Mouse (Mus musculus) lung, embryonic 14.5 days (tissue): Measurements from ENCODE around the gene Acsl4. TPM values are rescaled to one million over a fixed set of nuclear protein-coding genes. Genes with fewer than 3 reads are reported as not detected.

ENCODE experiments used
- ATAC-seq: fragments of 200-750 bp; cut with Nextera tagmentation; 2 replicates; pipeline ENCODE4 v1.8.0; 2017; ENCODE audit warnings: mild to moderate bottlenecking, moderate TSS enrichment, moderate library complexity; ENCODE audit not compliant: insufficient read depth
- DNase-seq: peaks from one replicate; pipeline ENCODE4 v3.0.0-alpha.2; 2015
- H3K27ac ChIP-seq: fragments of 300-500 bp; sonication (generic); 2 replicates; pipeline ENCODE4 v1.5.1; 2014; ENCODE audit warnings: low read depth, mild to moderate bottlenecking, moderate library complexity
- H3K27me3 ChIP-seq: fragments of 300-500 bp; sonication (generic); 2 replicates; pipeline ENCODE4 v1.6.1; 2014; ENCODE audit warnings: low read length, control low read depth; ENCODE audit not compliant: insufficient read depth
- H3K36me3 ChIP-seq: fragments of 300-500 bp; sonication (generic); 2 replicates; pipeline ENCODE4 v1.6.1; 2014; ENCODE audit warnings: control low read depth; ENCODE audit not compliant: insufficient read depth
- H3K4me1 ChIP-seq: fragments of 300-500 bp; sonication (generic); 2 replicates; pipeline ENCODE4 v1.6.1; 2014; ENCODE audit warnings: antibody characterized with exemption, control low read depth; ENCODE audit not compliant: insufficient read depth
- H3K4me2 ChIP-seq: fragments of 300-500 bp; sonication (generic); 2 replicates; pipeline ENCODE4 v1.6.1; 2014; ENCODE audit warnings: mild to moderate bottlenecking
- H3K4me3 ChIP-seq: fragments of 300-500 bp; sonication (generic); 2 replicates; pipeline ENCODE4 v1.5.1; 2014; ENCODE audit warnings: low read depth, low read length
- H3K9ac ChIP-seq: fragments of 300-500 bp; sonication (generic); 2 replicates; pipeline ENCODE4 v1.6.1; 2014
- H3K9me3 ChIP-seq: fragments of 300-500 bp; sonication (generic); 2 replicates; pipeline ENCODE4 v1.6.1; 2016; ENCODE audit warnings: low read depth, low read length, control low read depth
- CTCF ChIP-seq: IDR thresholded peaks from 2 replicates; pipeline ENCODE4 v1.5.1; 2016; ENCODE audit warnings: antibody characterized with exemption, low read depth
- WGBS: fragments of 180-500 bp; shearing (Covaris S2); extraction: QIAGEN DNeasy Blood & Tissue Kit; methylation state at CpG from one replicate; pipeline ENCODE4 v1.1.7; 2014; 5-methylcytosine and 5-hydroxymethylcytosine counted together
- polyA plus RNA-seq: library from polyadenylated mRNA; unstranded; fragments of >200 nt; fragmentation: Nextera tagmentation; extraction: Ambion mirVana; gene quantifications from 2 replicates; pipeline ENCODE4 v1.2.1, GENCODE M21; 2014

The Acsl4 gene
- polyA plus RNA-seq, result 20.0 and 20.8 TPM in 2 replicates

DNA sequence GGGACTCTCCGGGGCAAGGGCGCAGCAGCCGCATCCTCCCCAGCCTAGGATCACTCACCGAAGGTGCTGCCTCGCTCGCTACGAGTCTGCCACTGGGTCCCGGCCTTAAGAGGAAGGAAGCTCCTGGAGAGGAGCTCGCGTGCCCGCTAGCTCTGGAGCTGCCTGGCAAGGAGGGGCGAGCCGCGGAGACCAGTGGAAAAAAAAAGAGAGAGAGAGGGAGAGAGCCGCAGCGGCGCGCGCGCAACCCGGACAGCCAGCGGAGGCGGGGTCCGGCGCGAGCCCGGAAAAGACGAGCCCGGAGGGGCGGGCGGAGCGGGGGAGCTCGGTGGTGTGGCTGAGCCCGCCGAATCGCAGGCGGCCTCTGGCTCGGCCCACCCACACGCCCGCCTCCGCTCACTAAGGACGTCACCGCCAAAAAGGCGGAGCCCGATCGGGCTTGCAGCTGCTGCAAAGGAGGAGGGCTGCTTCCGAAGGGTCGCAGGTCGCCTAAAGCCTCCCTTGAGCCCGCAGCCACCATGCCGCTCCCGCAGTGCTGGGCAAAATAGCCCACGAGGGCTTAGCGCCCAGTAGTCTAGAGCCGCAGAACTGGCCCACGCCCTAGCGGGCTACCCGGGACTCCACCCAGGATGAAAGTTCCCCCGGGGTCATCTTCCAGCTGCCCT is at the start of gene Acsl4:
Gene Acsl4 (minus strand): TSS at position 289 of the 662 bp plus-strand sequence.
- Histone ChIP-seq H3K4me1 (no peaks in the 10 kb centered on the region), H3K27ac (peak within 1 kb of the TSS; percentile 80), H3K36me3 (no peaks in the 10 kb centered on the region), H3K27me3 (no peaks in the 10 kb centered on the region), H3K9ac (peak within 1 kb of the TSS; percentile 66), H3K9me3 (no peaks in the 10 kb centered on the region), H3K4me3 (peak within 1 kb of the TSS; percentile 62), H3K4me2 (peak within 1 kb of the TSS; percentile 61)
- DNase-seq (peak; percentile 93), ATAC-seq (peak; percentile 99)
- no peak for TF ChIP-seq CTCF
- WGBS, result 11% methylated on average over 53 of the region's 59 CpGs

DNA sequence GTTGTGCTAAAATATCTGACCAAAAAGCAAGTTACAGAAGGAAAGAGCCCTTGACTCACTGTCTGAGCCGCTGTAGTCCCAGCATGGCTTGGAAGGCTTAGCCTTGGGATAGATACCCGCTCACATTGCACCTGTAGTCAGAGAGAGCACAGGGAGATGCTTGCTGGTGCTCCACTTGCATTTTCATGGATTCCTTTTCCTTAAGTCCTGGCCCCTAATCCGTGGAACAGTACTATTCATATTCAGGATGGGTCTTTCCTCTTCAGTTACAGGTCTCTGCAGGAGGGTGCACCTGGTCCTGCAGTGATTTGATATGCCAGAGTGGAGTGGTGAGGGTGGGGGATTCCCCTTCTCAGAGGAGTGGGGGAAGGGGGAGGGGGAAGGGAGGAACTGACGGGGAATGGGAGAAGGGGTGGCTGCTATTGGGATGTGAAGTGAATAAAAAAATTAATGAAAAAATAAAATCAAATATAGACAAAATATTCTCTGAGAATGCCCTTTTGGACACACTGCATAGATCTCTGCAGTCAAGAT is 47.7 kb upstream of the Acsl4 start:
- H3K4me1 ChIP-seq, result no peaks in the 10 kb centered on the region
- no peak for TF ChIP-seq CTCF
- no peak overlapping the region for H3K4me3 ChIP-seq
- ATAC-seq (no peak), DNase-seq (no peak)
- H3K4me2 ChIP-seq, result no peak overlapping the region
- no peaks in the 10 kb centered on the region for H3K36me3 ChIP-seq
- H3K27ac ChIP-seq, result no peak overlapping the region
- no peak overlapping the region for H3K9ac ChIP-seq
- H3K9me3 ChIP-seq, result no peaks in the 10 kb centered on the region
- H3K27me3 ChIP-seq, result no peaks in the 10 kb centered on the region
- 35% methylated on average over 4 of the region's 4 CpGs for WGBS

DNA sequence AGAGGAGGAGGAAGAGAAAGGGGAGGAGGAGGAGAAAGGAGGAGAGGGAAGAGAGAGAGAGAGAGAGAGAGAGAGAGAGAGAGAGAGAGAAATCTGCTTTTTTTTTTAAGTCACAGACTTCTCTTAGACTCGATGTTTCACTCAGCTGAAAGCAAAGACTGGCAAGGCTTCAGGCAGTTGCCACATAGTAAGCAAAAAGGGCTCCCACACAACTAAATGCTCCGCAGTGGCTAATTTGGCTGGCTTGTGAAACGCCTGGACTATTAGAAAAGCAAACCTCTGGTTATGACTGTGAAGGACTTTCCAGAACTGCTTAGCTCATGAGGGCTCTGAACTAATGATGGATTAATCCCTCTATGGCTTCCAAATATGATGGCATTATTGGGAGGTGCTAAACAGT is 42.5 kb upstream of the Acsl4 start:
- Histone ChIP-seq H3K4me2 (no peak overlapping the region), H3K4me3 (no peak overlapping the region), H3K27ac (no peak overlapping the region), H3K9ac (no peak overlapping the region), H3K27me3 (no peaks in the 10 kb centered on the region), H3K9me3 (no peaks in the 10 kb centered on the region), H3K36me3 (no peaks in the 10 kb centered on the region), H3K4me1 (no peaks in the 10 kb centered on the region)
- WGBS, result 67% methylated on average over 3 of the region's 3 CpGs
- ATAC-seq (no peak), DNase-seq (no peak)
- no peak for TF ChIP-seq CTCF

DNA sequence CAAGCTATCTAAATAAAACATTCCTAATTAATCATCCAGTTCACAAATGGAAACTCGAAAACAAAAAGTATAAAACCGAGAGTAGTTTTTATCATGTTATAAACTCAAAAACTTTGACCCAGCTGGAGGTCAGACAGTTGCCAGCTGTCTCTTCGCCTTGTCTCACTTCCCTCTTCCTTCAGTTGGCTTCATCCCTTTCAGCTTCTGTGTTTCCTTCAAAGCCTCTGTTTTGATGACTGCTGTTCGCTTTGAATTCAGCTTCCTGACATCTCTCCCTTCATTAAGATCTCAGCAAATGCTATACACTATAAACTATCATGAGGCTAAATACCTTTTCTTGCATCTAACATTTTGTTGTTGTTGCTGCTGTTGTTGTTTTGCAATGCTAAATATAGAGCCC is 36.8 kb upstream of the Acsl4 start:
- ATAC-seq (no peak; the same call in 1 of the 2 replicates), DNase-seq (peak; percentile 57)
- Histone ChIP-seq H3K4me1 (no peaks in the 10 kb centered on the region), H3K36me3 (no peaks in the 10 kb centered on the region), H3K27me3 (no peaks in the 10 kb centered on the region), H3K9ac (no peak overlapping the region), H3K27ac (no peak overlapping the region), H3K4me2 (no peak overlapping the region), H3K9me3 (no peaks in the 10 kb centered on the region), H3K4me3 (no peak overlapping the region)
- 43% methylated on average over 4 of the region's 4 CpGs for WGBS
- no peak for TF ChIP-seq CTCF

DNA sequence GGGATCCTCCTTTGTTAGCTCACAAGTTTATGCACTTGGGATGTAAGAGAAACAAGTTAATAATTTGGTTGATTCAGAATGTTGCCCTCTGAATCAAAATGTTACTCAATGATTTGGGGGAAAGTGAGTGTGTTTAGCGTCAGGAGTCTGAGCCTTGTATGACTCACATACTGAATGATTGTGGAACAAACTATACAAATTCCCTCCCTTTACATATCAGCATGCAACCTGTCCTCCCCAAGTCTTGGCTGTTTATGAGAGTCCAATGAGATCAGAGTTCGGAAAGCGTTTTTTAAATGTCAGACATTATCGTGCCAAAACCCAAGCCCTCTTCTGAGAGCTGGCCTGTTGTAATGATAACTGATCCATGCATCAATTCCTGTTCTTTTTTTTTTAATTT is 36.3 kb upstream of the Acsl4 start:
- H3K4me1 ChIP-seq, result no peaks in the 10 kb centered on the region
- DNase-seq, result peak; percentile 2
- 54% methylated on average over 4 of the region's 4 CpGs for WGBS

DNA sequence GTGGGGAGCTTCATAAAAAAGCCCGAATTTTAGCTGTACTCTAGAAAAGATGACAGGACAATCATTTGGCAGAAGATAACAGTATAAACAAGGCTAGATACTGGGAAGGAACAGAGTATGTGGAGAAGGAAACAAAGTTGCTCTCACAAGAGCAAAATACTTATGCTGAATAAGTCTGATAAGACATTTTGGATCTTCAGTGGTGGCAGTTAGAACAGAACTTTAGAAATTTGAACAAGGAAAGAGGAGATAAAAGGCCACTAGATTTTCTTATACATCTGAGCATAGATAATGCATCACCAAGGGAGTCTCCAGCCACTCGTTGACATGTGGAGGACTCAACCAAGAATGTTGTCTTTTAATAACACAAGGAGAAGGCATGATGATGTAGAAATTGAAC is 23.5 kb upstream of the Acsl4 start:
- Histone ChIP-seq H3K9ac (no peak overlapping the region), H3K4me1 (no peaks in the 10 kb centered on the region), H3K36me3 (no peaks in the 10 kb centered on the region), H3K27me3 (no peaks in the 10 kb centered on the region), H3K4me2 (no peak overlapping the region), H3K9me3 (no peaks in the 10 kb centered on the region), H3K27ac (no peak overlapping the region), H3K4me3 (no peak overlapping the region)
- DNase-seq, result no peak
- WGBS, result 52% methylated on average over 2 of the region's 2 CpGs
- no peak for ATAC-seq
- TF ChIP-seq CTCF, result no peak

More for the DNA sequence above, 36.3 kb upstream of the Acsl4 start:
- Histone ChIP-seq H3K27ac (no peak overlapping the region), H3K4me3 (no peak overlapping the region), H3K36me3 (no peaks in the 10 kb centered on the region), H3K27me3 (no peaks in the 10 kb centered on the region), H3K4me2 (no peak overlapping the region), H3K9me3 (no peaks in the 10 kb centered on the region), H3K9ac (no peak overlapping the region)
- ATAC-seq, result no peak
- no peak for TF ChIP-seq CTCF

DNA sequence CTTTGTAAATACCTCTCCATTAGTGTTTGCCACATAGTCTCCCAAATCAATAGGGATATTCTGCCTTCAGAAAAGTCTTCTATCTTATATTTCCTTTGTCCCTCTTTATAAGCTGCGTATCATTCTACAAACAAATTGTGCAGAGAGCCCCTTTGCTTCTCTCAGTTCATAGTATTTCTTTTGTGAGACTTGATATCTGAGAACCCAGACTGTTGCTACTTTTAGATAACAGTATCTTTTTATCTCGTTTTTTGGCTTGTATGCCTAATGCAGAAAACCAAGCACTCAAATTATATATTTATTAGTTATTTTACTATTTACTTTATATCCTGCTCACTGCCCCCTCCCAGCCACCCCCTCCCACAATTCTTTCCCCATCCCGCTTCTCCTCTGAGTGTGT is 19.7 kb upstream of the Acsl4 start:
- Histone ChIP-seq H3K9me3 (no peaks in the 10 kb centered on the region), H3K4me2 (no peak overlapping the region), H3K4me1 (no peaks in the 10 kb centered on the region), H3K27ac (no peak overlapping the region), H3K27me3 (no peaks in the 10 kb centered on the region), H3K36me3 (no peaks in the 10 kb centered on the region), H3K4me3 (no peak overlapping the region), H3K9ac (no peak overlapping the region)
- DNase-seq (no peak), ATAC-seq (no peak)
- 64% methylated on average over 3 of the region's 3 CpGs for WGBS
- TF ChIP-seq CTCF, result no peak
